Mouse (Mus musculus) heart, postnatal 25 days (tissue): Measurements from ENCODE around the gene Zbtb24. TPM values are rescaled to one million over a fixed set of nuclear protein-coding genes. Genes with fewer than 3 reads are reported as not detected.
"Not testable (repeated sequence)": the region's sequence is repeated elsewhere in the genome, so short reads cannot be mapped to it uniquely, and the experiment has no call there.

ENCODE experiments used
- DNase-seq: peaks from one replicate; pipeline ENCODE4 v3.0.0; 2022; ENCODE audit warnings: low spot score
- intact Hi-C: fragments of 180-260 bp; cut with DNase I; formaldehyde crosslinking; loops from one replicate; pipeline ENCODE4 v1.15.1; 2025
- total RNA-seq, 2 experiments: library from RNA; stranded (reverse); gene quantifications; 2 replicates each; pipeline ENCODE4 v1.2.3; 2021

Gene Zbtb24
- total RNA-seq, 2 experiments from 2014 or later: 7.2 to 8.2 TPM

- peak; percentile 94 for DNase-seq
- intact Hi-C loops: no loop called here
Measured at GRCm38 (mm10) chr10:41489708-41490517, 39.7 kb downstream of the Zbtb24 start, which contains the start of the genes Smpd2 and Ppil6. Gene Smpd2 (minus strand): TSS chr10:41490369. Gene Ppil6 (plus strand): TSS chr10:41490439.

- intact Hi-C loops: no loop called here
- DNase-seq: no peak
Measured at GRCm38 (mm10) chr10:41490518-41490873, 40.3 kb downstream of the Zbtb24 start.

- intact Hi-C loops: no loop called here
- no peak for DNase-seq
Measured at GRCm38 (mm10) chr10:41491111-41491510, 40.9 kb downstream of the Zbtb24 start.

GRCm38 (mm10) chr10:41500941-41501340 is 50.8 kb downstream of the Zbtb24 start:
- intact Hi-C loops: loop anchor here (10.0 kb wide), 2 partner anchors 66 to 196 kb away; partner anchors contain the start of genes Ak9 and Fig4
- DNase-seq: peak; percentile 64

- DNase-seq: no peak
- intact Hi-C loops: loop anchor here (10.0 kb wide), 2 partner anchors 70 to 200 kb away; partner anchors contain the start of genes Ak9 and Fig4
Measured at GRCm38 (mm10) chr10:41504996-41505395, 54.8 kb downstream of the Zbtb24 start.

- intact Hi-C loops: loop anchor here (10.0 kb wide), 2 partner anchors 71 to 201 kb away; partner anchors contain the start of genes Ak9 and Fig4
- not testable (repeated sequence) for DNase-seq
Measured at GRCm38 (mm10) chr10:41505446-41505845, 55.3 kb downstream of the Zbtb24 start.

- intact Hi-C loops: loop anchor here (10.0 kb wide), 2 partner anchors 74 to 204 kb away; partner anchors contain the start of genes Ak9 and Fig4
- DNase-seq: no peak
Measured at GRCm38 (mm10) chr10:41509160-41509559, 59.0 kb downstream of the Zbtb24 start.

- DNase-seq: no peak
- intact Hi-C loops: loop anchor here (10.0 kb wide), 1 partner anchor 290 kb away; the partner anchor contains the start of genes Cep57l1 and Sesn1
Measured at GRCm38 (mm10) chr10:41514301-41514700, 64.1 kb downstream of the Zbtb24 start.

GRCm38 (mm10) chr10:41514921-41515320 is 64.7 kb downstream of the Zbtb24 start:
- intact Hi-C loops: loop anchor here (10.0 kb wide), 1 partner anchor 290 kb away; the partner anchor contains the start of genes Cep57l1 and Sesn1
- no peak for DNase-seq

Other genes starting within 250 kb of the Zbtb24 start
- gene Fig4, start 147.1 kb upstream of the Zbtb24 start, total RNA-seq: 10 to 100 TPM; 23.1 to 23.4 TPM
- gene Ak9, start 146.4 kb upstream of the Zbtb24 start, total RNA-seq: not detected
- gene Mical1, start 25.9 kb downstream of the Zbtb24 start, total RNA-seq: 10 to 100 TPM; 11.5 to 15.6 TPM
- gene Smpd2, start 40.0 kb downstream of the Zbtb24 start, total RNA-seq: 10 to 100 TPM; 38.3 to 38.6 TPM
- 1 to 10 TPM; 1.4 to 1.5 TPM for gene Ppil6, start 40.1 kb downstream of the Zbtb24 start, total RNA-seq
- 100 to 1,000 TPM; 126 to 148 TPM for gene Cd164, start 69.0 kb downstream of the Zbtb24 start, total RNA-seq